Mouse (Mus musculus) erythroblast, embryonic 14.5 days (primary cell): ENCODE results near the gene Sphk2.

Source experiments
- GATA1 ChIP-seq: IDR thresholded peaks from 2 replicates; pipeline ENCODE4 v1.6.1; 2012; ENCODE audit warnings: low read length, inconsistent platforms, mixed read lengths
- TAL1 ChIP-seq: IDR thresholded peaks from 3 replicates; pipeline ENCODE4 v1.6.1; 2012; ENCODE audit warnings: low read length, inconsistent platforms, mixed read lengths

GRCm38 (mm10) chr7:45693921-45694591, 23.7 kb downstream of the Sphk2 start, which contains the start of gene Sec1:
- TF ChIP-seq TAL1 (no peak), GATA1 (no peak)
